Mouse (Mus musculus) megakaryocyte, embryonic 14.5 days (primary cell): ENCODE measurements around the gene Apold1.

Experiments used
- FLI1 ChIP-seq: IDR thresholded peaks from 2 replicates; pipeline ENCODE4 v1.6.1; 2012; ENCODE audit warnings: low read length, inconsistent platforms, mixed read lengths
- GATA1 ChIP-seq: IDR thresholded peaks from 3 replicates; pipeline ENCODE4 v1.6.1; 2012; ENCODE audit warnings: mixed read lengths, low read length, inconsistent platforms, borderline replicate concordance

GRCm38 (mm10) chr6:134994031-134994651 is 12.6 kb downstream of the Apold1 start:
- no peak for TF ChIP-seq GATA1
- no peak for TF ChIP-seq FLI1
